Mouse (Mus musculus): ENCODE data around the gene Gm15155.
A peak's percentile ranks its signal among the peaks of the same experiment; 100 is the strongest.
"Not testable (repeated sequence)": the region's sequence is repeated elsewhere in the genome, so short reads cannot be mapped to it uniquely, and the experiment has no call there.

Gene Gm15155

DNA sequence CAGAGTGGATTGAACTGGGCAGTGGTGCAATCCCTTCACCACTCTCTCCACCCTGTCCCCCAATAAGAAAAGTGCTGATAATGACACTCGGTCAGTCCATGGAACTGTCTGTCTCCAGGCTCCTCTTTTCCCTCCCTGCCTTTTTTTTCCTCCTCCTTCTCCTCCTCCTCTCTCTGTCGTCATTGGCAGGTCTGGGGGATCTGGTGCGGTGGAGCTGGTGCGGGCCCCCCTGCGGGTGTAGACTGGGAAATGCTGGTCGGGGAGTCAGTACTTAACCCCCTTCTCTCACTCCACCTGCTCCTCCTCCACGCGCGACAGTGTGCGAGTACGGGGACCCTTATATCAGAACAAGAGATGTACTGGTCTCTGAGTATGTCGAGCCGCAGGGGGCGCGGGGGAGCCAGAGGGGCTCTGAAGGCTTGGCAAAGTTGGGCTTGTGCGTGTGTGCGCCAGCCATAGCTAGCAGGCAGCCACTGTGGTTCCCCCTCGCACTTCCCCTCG is at the start of gene Gm15155:
TSS of gene Gm15155 (plus strand) at position 401 of the 501 bp plus-strand sequence.
- peak; percentile 40 for DNase-seq

DNA sequence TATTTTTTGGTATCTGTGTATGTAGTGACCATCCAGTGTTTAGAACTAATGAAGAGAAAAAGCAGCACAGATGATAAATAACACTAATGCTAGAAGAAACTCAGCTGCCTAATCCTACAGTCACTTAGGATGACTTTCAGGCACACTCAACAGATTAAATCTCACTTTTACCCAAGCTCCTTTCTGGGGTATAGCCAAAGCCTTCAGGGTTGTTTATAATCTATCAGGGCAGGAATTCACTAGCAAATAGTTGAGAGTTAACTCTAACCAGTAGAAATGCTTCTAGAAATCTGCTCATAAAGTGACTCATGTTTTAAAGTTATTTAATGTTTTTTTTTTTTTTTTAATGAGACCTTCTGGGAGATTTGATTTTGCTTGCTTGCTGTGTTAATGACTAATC is 44.8 kb upstream of the Gm15155 start:
- no peak for DNase-seq

DNA sequence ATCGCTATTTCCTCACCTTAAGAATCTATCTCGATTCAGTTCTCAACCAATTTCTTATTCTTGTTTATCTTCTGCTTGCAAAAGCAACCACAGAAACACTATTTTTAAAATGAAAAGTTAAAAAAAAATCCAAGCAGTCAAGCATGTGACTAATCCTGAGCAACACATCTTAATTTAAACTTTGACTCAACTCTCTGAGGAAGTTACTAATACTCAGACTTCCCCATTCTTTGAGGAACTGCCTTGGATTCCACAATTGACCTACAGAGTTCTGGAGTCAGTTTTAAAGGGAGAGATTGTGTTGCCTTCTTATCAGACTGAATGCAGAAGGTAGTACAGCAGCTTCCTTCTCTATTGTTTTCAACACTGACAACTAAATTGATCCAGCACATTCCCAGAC is 40.0 kb upstream of the Gm15155 start:
- DNase-seq, result no peak

DNA sequence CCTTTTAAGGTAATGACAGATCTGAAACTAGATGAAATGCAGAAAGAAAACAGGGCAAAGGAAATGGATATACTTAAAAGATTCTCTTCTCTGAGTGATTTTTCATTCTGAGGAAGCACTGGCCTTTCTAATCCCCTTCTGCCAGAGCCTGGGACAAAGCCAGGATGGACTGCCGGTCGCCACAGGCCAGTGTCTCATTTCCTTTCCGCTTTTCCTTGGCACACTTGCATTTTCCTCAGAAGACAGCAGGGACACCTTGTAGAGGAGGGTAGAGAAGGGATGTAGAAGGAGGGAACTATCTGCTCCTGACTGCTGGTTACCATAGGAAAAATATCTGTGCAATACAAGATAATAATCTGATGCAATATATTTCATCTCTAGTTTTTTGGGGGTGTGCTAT is 33.1 kb upstream of the Gm15155 start:
- peak; percentile 62 for DNase-seq

DNA sequence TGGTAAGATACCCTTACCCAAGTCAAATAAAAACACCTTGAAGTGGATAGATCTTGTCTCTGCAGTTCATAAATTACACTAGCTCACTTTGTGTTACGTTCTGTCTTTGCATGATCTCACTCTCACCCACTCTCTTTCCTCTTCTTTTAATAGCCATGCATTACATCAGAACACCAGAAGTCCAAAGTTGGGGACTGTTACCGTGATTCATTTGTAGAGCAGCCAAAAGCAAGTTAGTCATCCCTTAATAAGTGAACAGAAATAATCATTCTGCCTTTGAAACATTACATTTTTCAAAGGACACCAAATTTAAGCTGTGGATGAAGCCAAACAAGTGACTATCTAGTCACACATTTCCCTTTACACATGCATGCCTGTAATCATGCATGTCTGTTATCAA is 32.1 kb upstream of the Gm15155 start:
- no peak for DNase-seq

DNA sequence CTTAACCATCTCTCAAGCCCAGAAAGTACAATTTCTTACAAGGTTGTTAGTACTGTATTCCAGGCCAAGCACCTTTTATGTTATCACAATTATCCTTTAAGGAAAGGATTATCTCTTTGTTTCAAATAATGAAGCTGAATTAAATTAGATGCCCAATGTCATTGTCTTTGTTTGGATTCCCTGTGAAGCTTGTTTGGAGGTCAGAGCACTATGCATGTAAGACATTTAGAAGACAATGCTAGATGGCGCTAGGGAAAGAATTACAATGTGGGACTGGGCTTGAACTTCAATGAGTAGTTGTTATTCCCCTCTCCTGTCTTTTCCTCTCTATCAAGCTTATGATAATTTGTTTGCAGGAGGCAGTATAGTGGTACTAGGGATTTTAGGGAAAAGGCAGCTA is 29.9 kb upstream of the Gm15155 start:
- no peak for DNase-seq

DNA sequence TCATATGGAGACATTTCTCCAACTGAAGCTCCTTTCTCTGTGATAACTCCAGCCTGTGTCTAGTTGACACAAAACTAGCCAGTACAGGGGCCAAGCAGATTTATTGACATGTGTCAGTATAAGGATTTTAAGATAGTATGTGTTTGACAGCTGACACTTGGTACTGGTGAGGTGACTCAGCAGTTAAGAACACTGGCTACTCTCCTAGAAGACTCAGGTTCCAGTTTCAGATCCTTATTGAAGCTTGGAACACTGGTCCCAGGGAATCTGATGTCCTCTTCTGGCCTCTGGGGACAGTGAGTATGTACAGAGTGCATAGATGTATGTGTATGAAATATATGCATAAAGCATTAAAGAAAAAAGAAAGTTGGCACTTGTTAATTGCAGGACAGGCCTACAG is 28.2 kb upstream of the Gm15155 start:
- DNase-seq, result no peak

DNA sequence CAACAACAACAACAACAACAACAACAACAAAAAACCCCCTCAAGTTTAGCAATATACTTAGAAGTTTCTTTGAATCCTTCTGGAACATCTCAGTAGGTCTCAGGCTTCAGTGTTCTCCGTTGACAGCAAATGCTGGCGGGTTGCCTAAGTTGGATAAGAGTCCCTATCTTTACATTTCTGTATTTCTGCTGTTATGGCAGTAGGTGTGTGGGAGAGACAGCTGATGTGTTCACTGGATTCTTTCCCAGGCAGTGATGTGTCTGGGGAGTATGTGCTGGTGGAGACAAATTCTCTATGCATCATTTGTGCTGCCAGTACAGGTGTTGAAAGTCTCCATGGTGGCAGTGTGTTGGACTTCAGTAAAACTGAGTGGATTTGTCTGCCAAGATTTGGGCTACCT is 23.3 kb upstream of the Gm15155 start:
- no peak for DNase-seq

DNA sequence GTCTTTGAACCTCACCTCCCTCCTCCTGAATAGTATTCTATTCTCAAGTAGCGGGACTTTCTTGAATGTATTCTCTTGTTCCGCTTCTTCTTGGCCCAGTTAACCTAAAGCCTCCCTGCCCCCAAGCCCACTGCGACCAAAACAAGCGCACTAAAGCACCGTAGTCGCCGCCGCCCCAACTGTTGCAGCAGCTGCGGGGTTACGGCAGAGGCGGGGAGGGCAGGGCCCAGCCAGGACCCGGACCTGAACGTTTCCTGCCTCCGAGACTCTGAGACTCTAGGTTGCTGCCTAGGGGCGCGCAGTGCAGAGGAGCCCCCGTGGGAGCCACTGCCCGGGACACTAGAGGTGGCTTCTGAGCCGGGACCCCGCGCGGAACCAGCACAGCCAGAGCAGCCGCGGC is 2.0 kb upstream of the Gm15155 start:
- DNase-seq, result peak; percentile 36

DNA sequence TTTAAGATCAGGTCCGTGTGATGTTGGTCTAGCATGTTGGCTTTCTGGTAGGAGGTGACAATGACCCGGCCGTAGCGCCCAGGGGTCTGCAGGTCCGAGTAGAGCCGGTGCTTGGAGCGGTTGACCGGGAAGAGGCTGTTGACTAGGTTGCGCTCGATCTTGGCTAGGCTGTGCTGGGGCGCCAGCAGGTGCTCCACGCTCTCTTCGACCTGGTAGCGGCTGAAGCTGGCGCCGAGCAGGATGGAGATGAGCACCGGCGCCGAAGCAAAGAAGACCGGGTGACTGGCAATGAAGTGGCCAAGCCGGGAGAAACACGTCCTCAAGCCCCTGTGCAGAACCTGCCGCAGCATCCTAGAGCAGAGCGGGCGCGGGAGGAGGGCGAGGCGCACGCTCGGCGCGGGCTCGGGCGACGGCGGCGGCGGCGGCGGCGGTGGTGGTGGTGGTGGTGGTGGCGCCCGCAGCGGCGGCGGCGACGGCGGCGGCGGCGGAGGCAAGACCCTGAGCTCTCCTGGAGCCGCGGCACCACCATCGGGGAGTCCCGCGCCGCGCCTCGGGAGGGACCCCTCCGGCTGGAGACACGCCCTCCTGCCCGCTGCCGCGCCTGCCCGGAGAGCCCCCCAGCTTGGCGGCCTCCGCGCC is 1.5 kb upstream of the Gm15155 start:
- peak; percentile 39 for DNase-seq

DNA sequence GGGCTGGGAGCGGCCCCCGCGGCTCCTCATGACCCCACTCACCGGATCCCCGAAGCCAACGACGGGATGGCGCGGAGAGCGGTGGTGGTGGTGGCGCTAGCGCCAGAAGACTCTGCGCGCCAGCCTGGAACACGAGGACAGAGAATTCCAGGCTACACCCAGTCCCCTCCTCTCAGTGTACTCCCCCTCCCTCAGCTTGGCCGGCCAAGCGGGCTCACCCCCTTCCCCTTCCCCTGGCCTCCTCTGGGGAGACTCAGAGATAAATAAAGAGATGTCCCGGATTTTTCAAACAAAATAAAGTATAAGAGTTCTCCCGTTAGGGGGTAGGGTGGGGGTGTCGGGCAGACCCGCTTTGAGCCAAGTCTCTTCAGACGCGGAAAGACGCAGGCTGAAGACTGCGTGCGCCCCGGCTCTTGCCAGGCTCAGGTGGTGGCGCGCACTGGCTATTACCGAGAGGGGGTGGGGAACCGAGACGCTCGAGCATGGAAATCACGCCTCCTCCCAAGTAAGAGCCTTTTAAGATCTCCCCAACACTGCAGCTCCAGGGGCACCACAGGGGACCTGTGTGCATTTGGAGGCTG is 750 bp upstream of the Gm15155 start, which contains the start of gene Ptchd1:
TSS of gene Ptchd1 (minus strand) at position 114 of the 581 bp plus-strand sequence.
- peak; percentile 49 for DNase-seq

DNA sequence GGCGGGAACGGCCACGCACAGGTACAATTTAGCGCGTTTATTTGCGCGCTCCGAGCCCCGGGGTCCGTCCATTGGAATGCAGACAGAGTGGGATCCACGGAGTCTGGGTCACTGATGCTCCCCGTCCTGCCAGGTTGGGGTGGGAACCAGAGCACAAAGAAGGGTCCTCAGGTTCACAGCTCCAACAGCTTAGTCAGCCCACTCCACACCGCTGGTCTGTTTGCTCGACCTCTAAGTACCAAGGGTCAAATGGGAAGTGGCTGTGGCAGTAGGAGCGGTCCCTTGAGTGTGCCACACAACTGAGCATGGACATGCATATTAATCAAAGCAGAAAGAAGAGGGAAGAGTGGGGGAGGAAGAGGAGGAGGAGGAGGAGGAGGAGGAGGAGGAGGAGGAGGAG is 354 bp downstream of the Gm15155 start:
- no peak for DNase-seq

DNA sequence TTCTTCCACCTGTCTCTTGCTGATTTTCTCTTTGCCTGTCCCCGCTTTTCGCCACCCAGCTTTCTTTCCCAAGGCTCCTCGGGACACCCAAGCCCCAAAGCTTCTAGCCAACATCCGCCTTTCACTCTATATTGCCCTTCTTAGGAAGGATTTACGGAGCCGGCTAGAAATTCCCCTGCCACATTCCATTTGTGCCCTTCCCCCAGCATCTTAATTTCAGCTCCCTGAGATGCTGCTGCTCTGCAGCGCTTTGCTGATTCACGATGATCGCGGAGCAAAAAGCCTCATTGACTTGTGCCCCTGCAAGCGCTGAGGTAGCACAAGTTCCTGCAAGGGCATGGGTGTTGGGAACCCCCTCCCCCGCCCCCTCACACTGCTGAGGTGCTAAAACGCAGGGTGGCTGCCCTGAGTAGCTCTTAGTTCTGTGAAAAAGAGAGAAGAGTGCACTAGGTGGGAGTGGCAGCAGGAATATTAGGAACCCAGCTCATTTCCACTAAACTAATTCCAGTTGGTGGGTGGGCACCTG is 1.2 kb downstream of the Gm15155 start:
- no peak for DNase-seq

DNA sequence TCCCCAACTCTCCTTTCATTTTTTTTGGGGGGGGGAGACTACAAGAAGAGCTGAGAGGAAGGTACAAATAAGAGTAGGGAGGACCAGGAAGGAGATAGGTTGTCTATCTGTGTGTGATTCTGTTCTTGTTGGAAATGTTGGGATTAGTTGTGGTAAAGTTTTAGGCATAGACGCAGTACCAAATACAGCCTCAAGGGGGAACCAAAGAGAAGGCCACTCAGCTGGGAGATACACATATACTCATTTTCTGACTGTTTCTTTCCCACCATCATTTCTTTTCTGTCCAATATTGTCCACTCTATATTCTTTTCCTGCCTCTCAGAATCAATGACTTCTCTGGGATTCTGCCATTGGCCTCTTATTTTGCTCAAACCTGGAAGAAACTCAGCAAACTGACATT is 19.4 kb downstream of the Gm15155 start:
- no peak for DNase-seq

DNA sequence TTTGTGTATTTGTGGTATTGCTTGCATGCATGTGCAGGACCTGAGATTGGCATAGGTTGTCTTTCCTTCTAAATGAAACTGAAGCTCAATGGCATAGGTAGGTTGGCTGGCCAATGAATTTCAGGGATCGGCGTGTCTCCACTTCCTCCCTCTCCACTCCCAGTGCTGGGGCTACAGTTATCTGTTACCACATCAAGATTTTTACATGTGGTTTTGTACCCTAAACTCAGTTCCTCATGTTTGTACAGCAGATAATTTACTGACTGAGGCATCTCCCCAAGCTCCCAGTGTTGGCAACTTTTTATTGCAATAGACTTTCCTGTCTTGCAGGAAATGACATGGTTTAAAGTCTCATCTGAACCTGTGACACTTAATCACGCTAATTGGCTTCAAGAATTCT is 21.4 kb downstream of the Gm15155 start:
- no peak for DNase-seq

DNA sequence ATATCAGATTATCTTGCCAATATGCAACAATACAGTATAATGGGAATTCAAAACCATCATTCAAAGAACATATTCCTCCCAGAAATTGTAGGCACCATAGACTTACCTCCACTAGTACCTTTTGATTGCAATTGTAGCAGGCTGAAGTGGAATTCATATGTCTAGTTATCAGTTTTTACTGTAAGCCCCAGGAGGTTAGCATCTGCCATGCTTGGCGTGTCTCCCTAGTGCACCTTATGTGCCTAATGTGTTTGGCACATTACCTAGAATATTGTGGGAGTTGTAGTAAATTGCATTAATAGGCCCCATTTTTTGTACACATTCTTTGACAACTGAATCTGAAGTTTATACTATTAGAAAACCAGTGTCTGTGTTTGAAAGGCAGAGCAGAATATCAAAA is 33.4 kb downstream of the Gm15155 start:
- peak; percentile 33 for DNase-seq

DNA sequence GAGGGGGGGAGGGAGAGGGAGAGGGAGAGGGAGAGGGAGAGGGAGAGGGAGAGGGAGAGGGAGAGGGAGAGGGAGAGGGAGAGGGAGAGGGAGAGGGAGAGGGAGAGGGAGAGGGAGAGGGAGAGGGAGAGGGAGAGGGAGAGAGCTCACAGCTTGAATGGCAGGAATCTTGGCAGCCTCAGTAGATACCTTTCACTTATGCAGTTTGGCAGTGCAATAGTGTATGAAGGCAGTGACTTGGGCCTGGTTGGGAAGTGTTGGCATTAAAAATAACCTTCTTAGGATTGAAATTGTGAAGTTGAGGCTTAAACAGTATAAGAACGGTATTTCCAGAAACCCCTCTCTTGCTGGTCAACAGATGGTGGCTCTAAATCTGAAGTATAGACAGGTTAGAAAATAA is 65.9 kb downstream of the Gm15155 start:
- DNase-seq, result not testable (repeated sequence)

DNA sequence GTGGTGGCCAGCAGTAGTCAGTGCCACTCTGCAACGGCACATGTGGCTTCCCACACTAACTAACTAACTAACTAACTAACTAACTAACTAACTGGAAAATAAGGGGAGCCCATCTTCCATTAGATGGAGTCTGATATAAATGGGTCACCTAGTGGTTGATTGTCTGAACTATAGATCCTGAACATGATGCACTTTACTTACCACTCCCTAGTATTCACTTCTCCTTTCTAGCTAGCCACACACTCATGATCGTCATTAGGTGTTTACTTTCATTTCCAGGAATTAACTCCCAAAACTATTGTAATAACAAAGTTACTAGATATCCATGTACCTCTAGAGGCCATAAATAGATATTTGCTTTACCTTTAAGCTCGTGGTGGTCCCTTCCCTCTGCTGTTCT is 99.6 kb downstream of the Gm15155 start:
- DNase-seq, result no peak

DNA sequence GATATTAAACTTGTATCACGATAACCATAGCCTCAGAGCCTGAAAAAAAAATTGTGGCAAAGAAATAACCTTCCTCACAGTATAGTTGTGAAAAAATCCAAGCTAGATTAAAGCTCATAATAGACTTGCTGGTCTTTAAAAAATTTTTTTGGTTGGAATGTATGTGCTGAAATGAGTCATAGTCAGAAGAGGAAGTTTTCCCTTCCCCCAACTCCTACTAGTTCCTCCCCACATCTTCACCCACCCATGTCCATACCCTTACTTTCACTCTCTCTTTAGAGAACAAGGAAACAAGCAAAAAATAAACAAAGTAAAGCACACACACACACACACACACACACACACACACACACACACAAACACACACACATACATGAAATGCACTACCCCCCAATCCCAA is 103.8 kb downstream of the Gm15155 start:
- no peak for DNase-seq

DNA sequence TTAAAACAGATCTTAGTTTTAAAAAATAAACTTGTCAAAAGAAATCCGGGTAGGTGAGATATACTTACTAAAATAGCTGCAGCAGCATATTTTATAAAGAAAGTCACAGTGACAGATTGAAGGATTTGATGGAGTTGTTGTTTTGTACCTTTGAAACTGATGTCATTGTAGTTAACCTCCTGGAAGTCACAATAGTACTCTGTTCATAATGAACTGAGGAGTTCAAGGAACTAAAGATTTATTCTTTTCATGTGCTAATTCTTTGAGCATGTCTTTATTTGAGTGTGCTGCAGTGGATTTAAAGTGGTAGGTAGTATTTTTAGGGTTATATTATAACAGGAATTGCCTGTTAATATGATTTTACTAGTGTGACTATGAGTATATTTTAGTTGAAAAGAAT is 263.6 kb downstream of the Gm15155 start:
- no peak for DNase-seq

DNA sequence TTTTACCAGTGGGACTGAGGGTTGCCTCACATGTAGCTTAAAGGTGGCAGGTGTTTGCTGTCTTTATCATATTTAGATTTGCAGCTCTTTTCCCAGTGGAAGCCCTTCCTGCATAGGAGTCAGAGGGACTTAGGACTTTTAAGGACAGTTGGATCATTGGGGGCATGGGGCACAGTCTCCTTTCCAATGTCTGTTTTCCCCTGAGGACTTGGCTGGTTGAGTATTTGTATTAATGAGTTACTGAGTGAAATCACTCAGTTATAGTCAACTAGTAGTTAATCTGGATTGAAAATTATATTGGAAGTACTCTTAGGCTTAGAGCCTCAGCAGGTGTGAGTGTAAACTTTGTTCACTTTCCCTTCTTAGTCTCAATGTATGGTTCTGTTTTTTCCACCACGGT is 275.5 kb downstream of the Gm15155 start:
- no peak for DNase-seq

DNA sequence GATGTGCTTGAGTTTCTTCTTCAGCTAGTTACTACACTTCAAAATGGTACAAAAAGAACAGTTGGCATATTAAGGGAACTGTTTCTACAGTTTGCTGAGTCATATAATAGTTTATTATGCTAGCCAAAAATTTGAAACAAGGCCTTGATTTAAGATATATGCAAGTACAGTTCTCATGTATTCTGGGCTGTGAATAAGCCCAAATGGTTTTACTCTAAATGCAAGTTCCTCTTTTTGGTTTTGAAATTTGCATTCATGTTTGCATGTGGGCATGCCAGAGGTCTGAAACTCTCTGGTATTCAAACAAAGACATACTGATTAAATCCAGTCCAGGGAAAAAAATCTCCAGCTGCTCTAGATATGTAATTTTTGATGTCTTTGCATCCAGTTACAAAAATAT is 277.2 kb downstream of the Gm15155 start:
- DNase-seq, result no peak

DNA sequence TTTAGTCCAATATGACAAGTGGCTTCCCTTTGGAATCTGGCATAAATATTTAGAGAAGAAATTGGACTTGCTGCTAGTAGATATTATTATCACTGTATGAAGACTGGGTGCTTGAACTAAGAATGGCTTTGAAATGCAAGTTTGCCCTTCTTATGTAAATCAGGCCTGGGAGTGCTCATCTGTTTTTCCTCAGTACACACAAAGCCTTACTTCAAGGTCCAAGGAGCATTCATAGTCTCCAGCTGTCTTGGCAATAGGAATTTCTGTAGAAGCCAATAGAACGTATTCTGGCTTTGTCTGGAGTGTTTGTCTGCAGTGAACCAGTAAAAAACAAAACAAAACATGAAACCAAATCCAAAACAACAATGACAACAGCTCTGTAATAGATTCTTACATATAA is 278.6 kb downstream of the Gm15155 start:
- DNase-seq, result no peak

DNA sequence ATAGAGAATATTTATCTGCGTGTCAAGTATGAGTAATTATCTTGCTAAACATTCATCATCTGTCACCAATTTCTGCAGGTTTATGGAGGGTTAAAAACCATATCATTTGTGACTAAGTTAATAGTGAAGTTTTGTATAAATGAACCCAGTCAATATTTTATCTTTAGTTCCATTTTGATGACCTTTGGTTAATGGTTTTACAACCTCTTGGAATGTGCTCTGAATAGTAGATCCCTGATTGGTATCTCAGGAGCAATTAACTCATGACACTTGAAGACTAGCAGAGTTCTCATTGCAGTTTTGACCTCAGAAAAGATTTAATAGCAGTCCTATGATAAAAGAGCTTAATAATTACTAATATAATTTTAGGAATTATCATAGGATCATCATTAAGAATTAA is 385.2 kb downstream of the Gm15155 start:
- no peak for DNase-seq

DNA sequence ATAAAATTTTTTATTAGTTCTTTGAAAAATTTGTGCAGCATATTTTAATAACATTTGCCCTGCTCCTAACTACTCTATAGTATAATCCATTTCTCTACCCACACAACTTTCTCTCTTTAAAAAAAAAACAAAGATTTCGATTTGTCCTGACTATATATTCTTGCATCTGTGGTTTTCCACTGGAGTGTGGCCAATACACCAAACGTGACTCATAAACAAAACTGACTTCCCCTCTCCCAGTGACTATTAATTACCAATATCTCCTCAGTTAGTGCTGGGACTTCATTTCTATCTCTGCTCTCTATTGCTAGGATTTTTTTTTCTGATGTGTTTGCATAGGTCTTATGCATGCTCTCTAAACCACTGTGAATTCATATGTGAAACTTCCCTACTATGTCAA is 531.2 kb downstream of the Gm15155 start:
- no peak for DNase-seq
